Mouse (Mus musculus): Measurements from ENCODE around the gene Tial1. TPM values are rescaled to one million over a fixed set of nuclear protein-coding genes. Genes with fewer than 3 reads are reported as not detected.

Gene Tial1
- polyA plus RNA-seq, 1 experiment from 2014 or later: 32.2 TPM

- peaks cover 44% of the 10 kb centered on the region for H3K36me3 ChIP-seq
- 92% methylated on average over 2 of the region's 2 CpGs for WGBS
Observed at GRCm38 (mm10) chr7:128440584-128440983, 20.9 kb downstream of the Tial1 start.

GRCm38 (mm10) chr7:128439251-128439650 lies 22.3 kb downstream of the Tial1 start:
- WGBS: 95% methylated on average over 6 of the region's 6 CpGs
- peaks cover 30% of the 10 kb centered on the region for H3K36me3 ChIP-seq
- H3K9me3 ChIP-seq: no peaks in the 10 kb centered on the region
- H3K27ac ChIP-seq (replicated peaks): no peak overlapping the region
- no peak overlapping the region for H3K4me3 ChIP-seq
- H3K4me1 ChIP-seq (replicated peaks): no peaks in the 10 kb centered on the region
- no peak overlapping the region for H3K4me2 ChIP-seq
- no peak overlapping the region for H3K9ac ChIP-seq
- no peaks in the 10 kb centered on the region for H3K27me3 ChIP-seq
- no peak for ATAC-seq (ENCODE audit: low read depth)

More at GRCm38 (mm10) chr7:128440584-128440983, 20.9 kb downstream of the Tial1 start:
- H3K4me1 ChIP-seq (replicated peaks): no peaks in the 10 kb centered on the region
- H3K9me3 ChIP-seq: no peaks in the 10 kb centered on the region
- no peak overlapping the region for H3K4me3 ChIP-seq
- no peak overlapping the region for H3K4me2 ChIP-seq
- H3K27me3 ChIP-seq: no peaks in the 10 kb centered on the region
- ATAC-seq (ENCODE audit: low read depth): no peak
- H3K9ac ChIP-seq: no peak overlapping the region
- H3K27ac ChIP-seq (replicated peaks): no peak overlapping the region

- no peaks in the 10 kb centered on the region for H3K4me1 ChIP-seq (replicated peaks)
- no peaks in the 10 kb centered on the region for H3K27me3 ChIP-seq
- no peaks in the 10 kb centered on the region for H3K9me3 ChIP-seq
- H3K4me3 ChIP-seq: no peak overlapping the region
- H3K36me3 ChIP-seq: peaks cover 21% of the 10 kb centered on the region
- no peak overlapping the region for H3K27ac ChIP-seq (replicated peaks)
- no peak for ATAC-seq (ENCODE audit: low read depth)
- no peak overlapping the region for H3K4me2 ChIP-seq
- H3K9ac ChIP-seq: no peak overlapping the region
Observed at GRCm38 (mm10) chr7:128438131-128438530, 23.4 kb downstream of the Tial1 start.

GRCm38 (mm10) chr7:128433213-128433612 lies 28.3 kb downstream of the Tial1 start:
- Histone ChIP-seq H3K4me1 (replicated peaks) (peaks cover 6% of the 10 kb centered on the region), H3K4me3 (no peak overlapping the region), H3K4me2 (no peak overlapping the region), H3K27me3 (no peaks in the 10 kb centered on the region), H3K36me3 (no peaks in the 10 kb centered on the region), H3K9ac (no peak overlapping the region), H3K27ac (replicated peaks) (no peak overlapping the region), H3K9me3 (no peaks in the 10 kb centered on the region)
- 63% methylated on average over 1 of the region's 1 CpGs for WGBS
- ATAC-seq (ENCODE audit: low read depth): no peak

GRCm38 (mm10) chr7:128432574-128432973 lies 28.9 kb downstream of the Tial1 start:
- Histone ChIP-seq H3K36me3 (no peaks in the 10 kb centered on the region), H3K27me3 (no peaks in the 10 kb centered on the region), H3K27ac (replicated peaks) (no peak overlapping the region), H3K4me3 (no peak overlapping the region), H3K4me1 (replicated peaks) (peaks cover 6% of the 10 kb centered on the region), H3K9me3 (no peaks in the 10 kb centered on the region), H3K4me2 (no peak overlapping the region), H3K9ac (no peak overlapping the region)
- no peak for ATAC-seq (ENCODE audit: low read depth)
- 60% methylated on average over 10 of the region's 10 CpGs for WGBS

- WGBS: 79% methylated on average over 3 of the region's 3 CpGs
- peaks cover 45% of the 10 kb centered on the region for H3K27me3 ChIP-seq
- H3K4me1 ChIP-seq (replicated peaks): peaks cover 14% of the 10 kb centered on the region
- no peak overlapping the region for H3K9ac ChIP-seq
- no peaks in the 10 kb centered on the region for H3K36me3 ChIP-seq
- no peaks in the 10 kb centered on the region for H3K9me3 ChIP-seq
- no peak for ATAC-seq (ENCODE audit: low read depth)
- no peak overlapping the region for H3K27ac ChIP-seq (replicated peaks)
- H3K4me3 ChIP-seq: no peak overlapping the region
- no peak overlapping the region for H3K4me2 ChIP-seq
Observed at GRCm38 (mm10) chr7:128422491-128422890, 39.0 kb downstream of the Tial1 start.

- ATAC-seq (ENCODE audit: low read depth): no peak
- no peak overlapping the region for H3K27ac ChIP-seq (replicated peaks)
- H3K27me3 ChIP-seq: peaks cover 52% of the 10 kb centered on the region
Observed at GRCm38 (mm10) chr7:128421701-128422100, 39.8 kb downstream of the Tial1 start.

GRCm38 (mm10) chr7:128419690-128420089 lies 41.8 kb downstream of the Tial1 start:
- no peak overlapping the region for H3K4me2 ChIP-seq
- ATAC-seq (ENCODE audit: low read depth): no peak
- 12% methylated on average over 9 of the region's 9 CpGs for WGBS

More at GRCm38 (mm10) chr7:128421701-128422100, 39.8 kb downstream of the Tial1 start:
- Histone ChIP-seq H3K9ac (no peak overlapping the region), H3K36me3 (no peaks in the 10 kb centered on the region), H3K9me3 (no peaks in the 10 kb centered on the region), H3K4me1 (replicated peaks) (peaks cover 22% of the 10 kb centered on the region), H3K4me2 (no peak overlapping the region), H3K4me3 (no peak overlapping the region)
- 86% methylated on average over 7 of the region's 7 CpGs for WGBS

GRCm38 (mm10) chr7:128417930-128418779 lies 43.4 kb downstream of the Tial1 start, which contains the start of gene Rgs10:
Rgs10 (minus strand) TSS chr7:128418758.
- Histone ChIP-seq H3K27ac (replicated peaks) (peak within 1 kb of the TSS; percentile 34; the same call in 1 of the 2 replicates), H3K9ac (peak within 1 kb of the TSS; percentile 79), H3K4me3 (peak within 1 kb of the TSS; percentile 65), H3K9me3 (no peaks in the 10 kb centered on the region), H3K36me3 (no peaks in the 10 kb centered on the region), H3K4me2 (peak within 1 kb of the TSS; percentile 79), H3K27me3 (peaks cover 83% of the 10 kb centered on the region), H3K4me1 (replicated peaks) (peaks cover 34% of the 10 kb centered on the region)
- WGBS: under 1% methylated on average over 93 of the region's 102 CpGs
- peak; percentile 86 for ATAC-seq (ENCODE audit: low read depth)

More at GRCm38 (mm10) chr7:128419690-128420089, 41.8 kb downstream of the Tial1 start:
- H3K27me3 ChIP-seq: peaks cover 73% of the 10 kb centered on the region
- H3K9me3 ChIP-seq: no peaks in the 10 kb centered on the region
- H3K9ac ChIP-seq: no peak overlapping the region
- no peaks in the 10 kb centered on the region for H3K36me3 ChIP-seq
- no peak overlapping the region for H3K4me3 ChIP-seq
- H3K4me1 ChIP-seq (replicated peaks): peaks cover 28% of the 10 kb centered on the region
- no peak overlapping the region for H3K27ac ChIP-seq (replicated peaks)

GRCm38 (mm10) chr7:128417226-128417929 lies 44.1 kb downstream of the Tial1 start:
- WGBS: 2% methylated on average over 31 of the region's 32 CpGs
- Histone ChIP-seq H3K36me3 (no peaks in the 10 kb centered on the region), H3K9me3 (no peaks in the 10 kb centered on the region), H3K27me3 (peaks cover 80% of the 10 kb centered on the region), H3K9ac (peak overlapping the region; percentile 79), H3K27ac (replicated peaks) (peak overlapping the region; percentile 34; the same call in 1 of the 2 replicates), H3K4me1 (replicated peaks) (peaks cover 34% of the 10 kb centered on the region), H3K4me2 (peak overlapping the region; percentile 79), H3K4me3 (peak overlapping the region; percentile 65)
- 0 out of 2 replicates have a peak, but pooled peaks have one; percentile 6 for ATAC-seq (ENCODE audit: low read depth)

GRCm38 (mm10) chr7:128416664-128417063 lies 44.9 kb downstream of the Tial1 start:
- Histone ChIP-seq H3K27me3 (peaks cover 73% of the 10 kb centered on the region), H3K4me3 (peak overlapping the region; percentile 65), H3K27ac (replicated peaks) (no peak overlapping the region), H3K9me3 (no peaks in the 10 kb centered on the region), H3K9ac (no peak overlapping the region), H3K4me1 (replicated peaks) (peaks cover 34% of the 10 kb centered on the region), H3K4me2 (peak overlapping the region; percentile 79), H3K36me3 (no peaks in the 10 kb centered on the region)
- ATAC-seq (ENCODE audit: low read depth): no peak
- WGBS: 44% methylated on average over 6 of the region's 6 CpGs

GRCm38 (mm10) chr7:128414433-128414832 lies 47.1 kb downstream of the Tial1 start:
- H3K9me3 ChIP-seq: no peaks in the 10 kb centered on the region
- no peak overlapping the region for H3K4me3 ChIP-seq
- no peak overlapping the region for H3K4me2 ChIP-seq
- peak overlapping the region; percentile 41; the same call in 1 of the 2 replicates for H3K9ac ChIP-seq
- peaks cover 53% of the 10 kb centered on the region for H3K27me3 ChIP-seq
- H3K4me1 ChIP-seq (replicated peaks): peaks cover 44% of the 10 kb centered on the region
- WGBS: 25% methylated on average over 8 of the region's 8 CpGs
- H3K36me3 ChIP-seq: no peaks in the 10 kb centered on the region
- no peak overlapping the region for H3K27ac ChIP-seq (replicated peaks)
- no peak for ATAC-seq (ENCODE audit: low read depth)
